Mouse (Mus musculus) lung, embryonic 14.5 days (tissue): ENCODE results near the gene Efna2. TPM values are rescaled to one million over a fixed set of nuclear protein-coding genes. Genes with fewer than 3 reads are reported as not detected.

Source experiments
- ATAC-seq: fragments of 200-750 bp; cut with Nextera tagmentation; 2 replicates; pipeline ENCODE4 v1.8.0; 2017; ENCODE audit warnings: mild to moderate bottlenecking, moderate TSS enrichment, moderate library complexity; ENCODE audit not compliant: insufficient read depth
- DNase-seq: peaks from one replicate; pipeline ENCODE4 v3.0.0-alpha.2; 2015
- H3K27ac ChIP-seq: fragments of 300-500 bp; sonication (generic); 2 replicates; pipeline ENCODE4 v1.5.1; 2014; ENCODE audit warnings: low read depth, mild to moderate bottlenecking, moderate library complexity
- H3K27me3 ChIP-seq: fragments of 300-500 bp; sonication (generic); 2 replicates; pipeline ENCODE4 v1.6.1; 2014; ENCODE audit warnings: low read length, control low read depth; ENCODE audit not compliant: insufficient read depth
- H3K36me3 ChIP-seq: fragments of 300-500 bp; sonication (generic); 2 replicates; pipeline ENCODE4 v1.6.1; 2014; ENCODE audit warnings: control low read depth; ENCODE audit not compliant: insufficient read depth
- H3K4me1 ChIP-seq: fragments of 300-500 bp; sonication (generic); 2 replicates; pipeline ENCODE4 v1.6.1; 2014; ENCODE audit warnings: antibody characterized with exemption, control low read depth; ENCODE audit not compliant: insufficient read depth
- H3K4me2 ChIP-seq: fragments of 300-500 bp; sonication (generic); 2 replicates; pipeline ENCODE4 v1.6.1; 2014; ENCODE audit warnings: mild to moderate bottlenecking
- H3K4me3 ChIP-seq: fragments of 300-500 bp; sonication (generic); 2 replicates; pipeline ENCODE4 v1.5.1; 2014; ENCODE audit warnings: low read depth, low read length
- H3K9ac ChIP-seq: fragments of 300-500 bp; sonication (generic); 2 replicates; pipeline ENCODE4 v1.6.1; 2014
- H3K9me3 ChIP-seq: fragments of 300-500 bp; sonication (generic); 2 replicates; pipeline ENCODE4 v1.6.1; 2016; ENCODE audit warnings: low read depth, low read length, control low read depth
- CTCF ChIP-seq: IDR thresholded peaks from 2 replicates; pipeline ENCODE4 v1.5.1; 2016; ENCODE audit warnings: antibody characterized with exemption, low read depth
- WGBS: fragments of 180-500 bp; shearing (Covaris S2); extraction: QIAGEN DNeasy Blood & Tissue Kit; methylation state at CpG from one replicate; pipeline ENCODE4 v1.1.7; 2014; 5-methylcytosine and 5-hydroxymethylcytosine counted together
- polyA plus RNA-seq: library from polyadenylated mRNA; unstranded; fragments of >200 nt; fragmentation: Nextera tagmentation; extraction: Ambion mirVana; gene quantifications from 2 replicates; pipeline ENCODE4 v1.2.1, GENCODE M21; 2014

Efna2 gene
- polyA plus RNA-seq, 1 experiment from 2014 or later, result 22.7 TPM

DNA sequence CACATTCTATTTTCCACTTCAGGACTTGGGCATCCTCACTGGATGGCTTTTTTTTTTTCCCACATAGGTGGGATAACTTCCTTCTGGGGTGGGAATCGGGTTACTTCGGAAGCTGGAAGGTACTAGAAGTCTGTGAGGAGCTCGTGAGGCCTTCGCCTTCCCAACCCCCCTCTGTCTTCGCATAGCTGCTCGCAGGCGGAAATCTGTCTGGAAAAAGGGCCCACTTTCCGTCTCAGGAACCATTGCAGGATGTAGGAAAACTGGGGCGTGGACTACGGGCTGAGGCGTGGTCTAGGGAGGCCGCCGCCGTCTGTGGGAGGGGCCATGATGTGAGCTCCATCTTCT is 46.8 kb downstream of the Efna2 start:
- Histone ChIP-seq H3K9ac (peak overlapping the region; percentile 63), H3K9me3 (no peaks in the 10 kb centered on the region), H3K4me2 (peak overlapping the region; percentile 97), H3K4me3 (peak overlapping the region; percentile 88), H3K4me1 (peaks cover 22% of the 10 kb centered on the region), H3K27me3 (no peaks in the 10 kb centered on the region), H3K27ac (peak overlapping the region; percentile 91), H3K36me3 (peaks cover 25% of the 10 kb centered on the region)
- TF ChIP-seq CTCF, result no peak
- ATAC-seq (0 out of 2 replicates have a peak, but pooled peaks have one; percentile 3), DNase-seq (no peak)
- 0% methylated on average over 14 of the region's 14 CpGs for WGBS

DNA sequence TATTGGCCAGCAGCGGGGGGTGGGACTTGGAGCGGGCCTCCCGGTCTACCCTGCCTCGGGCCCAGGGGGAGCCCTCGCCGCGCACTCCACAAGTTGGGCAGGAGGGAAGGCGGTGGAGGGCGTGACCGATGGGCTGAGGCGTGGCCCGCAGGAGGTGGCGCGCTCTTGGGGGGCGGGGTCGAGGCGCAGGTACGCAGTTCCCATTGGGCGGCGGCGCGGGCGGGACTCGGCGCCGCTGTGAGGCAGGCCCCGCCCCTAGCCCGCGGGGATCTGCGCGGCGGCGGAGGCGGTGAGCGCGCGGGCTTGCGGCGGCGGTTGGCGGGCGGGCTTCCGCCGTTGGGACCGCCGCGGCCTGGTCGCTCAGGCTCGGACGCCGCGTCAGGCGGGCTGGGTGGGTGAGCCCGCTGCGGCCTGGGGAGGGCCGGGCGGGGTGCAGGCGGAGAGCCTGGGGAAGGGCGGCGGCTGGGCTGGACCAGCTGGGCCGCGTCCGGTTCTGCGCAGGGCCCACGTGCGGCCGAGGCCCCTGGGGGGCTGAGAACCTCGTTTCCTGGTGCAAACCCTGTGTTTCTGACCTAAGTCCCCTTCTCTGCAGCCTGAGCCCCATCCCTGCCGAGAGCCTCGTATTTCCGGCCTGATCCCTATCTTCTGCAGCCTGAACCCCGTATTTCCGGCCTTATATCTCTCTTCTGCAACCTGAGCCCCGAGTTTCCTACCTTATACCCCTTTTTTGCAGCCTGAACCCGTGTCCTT is 47.3 kb downstream of the Efna2 start, which contains the start of gene Mum1:
Gene Mum1 (plus strand): TSS at position 19 of the 750 bp plus-strand sequence.
- peak; percentile 99 for ATAC-seq
- no peaks in the 10 kb centered on the region for H3K9me3 ChIP-seq
- H3K9ac ChIP-seq, result peak within 1 kb of the TSS; percentile 91
- H3K27me3 ChIP-seq, result no peaks in the 10 kb centered on the region
- DNase-seq, result peak; percentile 99
- peaks cover 30% of the 10 kb centered on the region for H3K36me3 ChIP-seq
- under 1% methylated on average over 72 of the region's 75 CpGs for WGBS
- peak; percentile 77 for TF ChIP-seq CTCF
- H3K27ac ChIP-seq, result peak within 1 kb of the TSS; percentile 91
- peak within 1 kb of the TSS; percentile 88 for H3K4me3 ChIP-seq
- peaks cover 22% of the 10 kb centered on the region for H3K4me1 ChIP-seq
- peak within 1 kb of the TSS; percentile 97 for H3K4me2 ChIP-seq

DNA sequence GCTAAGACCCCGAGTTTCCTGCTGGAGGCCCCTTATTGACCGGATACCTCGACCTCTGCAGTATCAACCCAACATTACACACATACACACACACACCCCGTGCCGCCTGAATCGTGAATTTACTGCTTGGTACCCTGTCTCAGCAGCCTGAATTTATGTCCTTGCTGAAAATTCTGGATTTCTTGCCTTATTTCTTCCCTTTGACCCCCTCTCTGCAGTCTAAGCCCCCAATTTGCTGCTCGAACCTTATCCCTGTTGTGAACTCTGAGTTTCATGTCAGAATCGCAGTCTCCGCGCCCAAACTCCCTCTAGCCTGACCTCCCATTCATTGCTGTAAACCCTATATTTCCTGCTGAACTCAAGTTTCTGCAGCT is 47.9 kb downstream of the Efna2 start:
- Histone ChIP-seq H3K27ac (peak overlapping the region; percentile 91), H3K27me3 (no peaks in the 10 kb centered on the region), H3K4me2 (peak overlapping the region; percentile 97), H3K9me3 (no peaks in the 10 kb centered on the region), H3K4me3 (peak overlapping the region; percentile 88), H3K36me3 (peaks cover 35% of the 10 kb centered on the region), H3K4me1 (peaks cover 22% of the 10 kb centered on the region), H3K9ac (peak overlapping the region; percentile 91)
- TF ChIP-seq CTCF, result no peak
- 5% methylated on average over 10 of the region's 10 CpGs for WGBS
- DNase-seq, result peak; percentile 36
- ATAC-seq, result no peak

DNA sequence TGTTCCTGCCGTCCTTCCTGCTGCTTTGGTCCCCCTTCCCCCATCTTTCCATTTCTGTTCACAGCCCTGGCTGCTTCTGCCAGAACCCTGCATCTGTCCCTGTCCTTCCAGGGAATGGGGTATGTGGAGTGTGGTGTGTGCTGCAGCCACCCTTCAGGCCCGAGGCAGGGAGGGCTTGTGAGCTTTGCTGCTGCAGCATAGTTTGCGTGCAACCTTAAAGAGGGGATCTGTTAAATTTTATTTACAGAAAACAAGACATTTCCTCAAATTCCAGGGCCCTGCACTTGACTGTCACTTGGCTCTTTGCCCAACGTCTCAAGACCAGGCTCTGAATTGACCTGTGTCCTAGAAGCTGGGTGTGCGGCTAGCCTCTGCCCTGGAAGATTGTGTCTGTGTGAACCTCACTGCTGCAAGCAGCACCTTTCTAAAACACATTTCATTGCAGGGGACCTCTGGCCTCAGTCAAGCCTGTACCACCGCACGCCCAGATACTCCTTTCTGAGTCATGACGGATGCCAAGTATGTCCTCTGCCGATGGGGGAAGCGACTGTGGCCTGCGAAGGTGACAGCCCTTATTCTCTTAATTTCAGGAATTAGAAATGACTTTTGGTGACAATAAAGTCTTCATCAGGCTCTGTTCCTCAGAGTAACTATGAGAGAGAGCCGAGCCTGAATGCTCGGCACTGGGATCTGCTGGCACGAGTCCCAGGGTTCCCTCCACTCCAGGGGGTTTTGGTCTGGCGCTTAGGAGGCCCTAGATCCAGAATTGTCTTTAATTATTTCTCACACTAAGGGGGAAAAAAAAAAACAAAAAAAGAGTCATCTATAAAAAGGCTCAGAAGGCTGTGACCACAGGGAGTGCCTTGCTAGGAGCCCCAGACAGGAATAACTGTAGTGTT is 48.8 kb downstream of the Efna2 start:
- Histone ChIP-seq H3K4me2 (peak overlapping the region; percentile 97), H3K9ac (peak overlapping the region; percentile 91), H3K4me1 (peaks cover 22% of the 10 kb centered on the region), H3K9me3 (no peaks in the 10 kb centered on the region), H3K27me3 (no peaks in the 10 kb centered on the region), H3K36me3 (peaks cover 45% of the 10 kb centered on the region), H3K4me3 (peak overlapping the region; percentile 88), H3K27ac (peak overlapping the region; percentile 91)
- no peak for ATAC-seq
- TF ChIP-seq CTCF, result no peak
- peak; percentile 60 for DNase-seq
- WGBS, result 43% methylated on average over 15 of the region's 15 CpGs

DNA sequence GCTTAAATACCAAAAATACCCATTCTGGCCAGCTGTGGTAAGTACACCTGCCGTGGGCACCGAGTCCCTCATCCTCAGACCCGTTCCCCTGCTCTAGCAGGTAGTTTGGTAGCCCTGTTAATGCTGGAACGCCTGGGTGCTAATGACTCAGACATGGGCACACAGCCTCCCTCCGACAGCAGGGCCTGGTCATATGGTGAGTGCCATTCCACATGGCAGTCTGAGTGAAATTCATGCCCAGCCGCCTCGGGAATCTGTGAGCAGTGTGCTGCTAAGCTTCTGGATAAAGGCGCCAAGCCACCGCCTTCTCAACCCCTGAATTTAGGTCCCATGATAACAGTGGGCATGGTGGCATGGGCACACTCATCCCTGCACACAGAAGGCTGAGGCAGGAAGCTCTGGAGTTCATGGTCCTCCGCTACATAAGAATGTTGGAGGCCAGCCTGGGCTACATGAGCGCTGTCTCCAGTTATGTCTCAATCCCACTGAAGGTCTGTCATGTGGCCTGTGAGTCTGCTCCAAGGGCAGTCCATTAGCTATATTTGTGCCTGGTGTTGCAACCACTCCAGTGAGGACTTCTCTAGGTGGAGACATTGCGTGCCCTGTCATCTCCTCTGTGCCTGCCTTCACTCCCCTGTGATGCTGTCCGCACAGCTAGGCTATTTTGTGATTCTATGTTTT is 57.0 kb downstream of the Efna2 start:
- Histone ChIP-seq H3K36me3 (peaks cover 100% of the 10 kb centered on the region), H3K27ac (no peak overlapping the region), H3K27me3 (no peaks in the 10 kb centered on the region), H3K9ac (no peak overlapping the region), H3K9me3 (no peaks in the 10 kb centered on the region), H3K4me2 (no peak overlapping the region), H3K4me1 (no peaks in the 10 kb centered on the region), H3K4me3 (no peak overlapping the region)
- DNase-seq (no peak), ATAC-seq (no peak)
- no peak for TF ChIP-seq CTCF
- 95% methylated on average over 13 of the region's 13 CpGs for WGBS

DNA sequence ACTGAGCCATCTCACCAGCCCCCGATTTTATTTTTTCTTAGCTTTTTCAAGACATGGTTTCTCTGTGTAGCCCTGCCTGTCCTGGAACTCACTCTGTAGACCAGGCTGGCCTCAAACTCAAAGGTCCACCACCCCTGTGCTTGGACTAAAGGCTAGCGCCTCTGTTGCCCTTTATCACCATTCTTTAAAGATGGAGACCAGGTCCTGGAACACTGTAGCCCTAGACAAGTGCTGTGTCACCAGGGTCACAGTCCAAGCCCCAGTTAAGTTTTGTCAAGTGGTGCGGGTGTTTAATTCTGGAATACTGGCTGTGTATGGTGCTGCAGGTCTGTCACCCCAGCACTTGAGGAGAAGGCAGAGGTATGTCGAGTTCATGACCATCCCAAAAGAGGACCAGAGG is 57.7 kb downstream of the Efna2 start:
- H3K4me3 ChIP-seq, result no peak overlapping the region
- H3K36me3 ChIP-seq, result peaks cover 100% of the 10 kb centered on the region
- no peaks in the 10 kb centered on the region for H3K4me1 ChIP-seq
- no peaks in the 10 kb centered on the region for H3K9me3 ChIP-seq
- no peak overlapping the region for H3K27ac ChIP-seq
- H3K4me2 ChIP-seq, result no peak overlapping the region
- ATAC-seq, result no peak
- DNase-seq, result no peak
- 78% methylated on average over 4 of the region's 4 CpGs for WGBS
- TF ChIP-seq CTCF, result no peak
- no peaks in the 10 kb centered on the region for H3K27me3 ChIP-seq
- no peak overlapping the region for H3K9ac ChIP-seq

DNA sequence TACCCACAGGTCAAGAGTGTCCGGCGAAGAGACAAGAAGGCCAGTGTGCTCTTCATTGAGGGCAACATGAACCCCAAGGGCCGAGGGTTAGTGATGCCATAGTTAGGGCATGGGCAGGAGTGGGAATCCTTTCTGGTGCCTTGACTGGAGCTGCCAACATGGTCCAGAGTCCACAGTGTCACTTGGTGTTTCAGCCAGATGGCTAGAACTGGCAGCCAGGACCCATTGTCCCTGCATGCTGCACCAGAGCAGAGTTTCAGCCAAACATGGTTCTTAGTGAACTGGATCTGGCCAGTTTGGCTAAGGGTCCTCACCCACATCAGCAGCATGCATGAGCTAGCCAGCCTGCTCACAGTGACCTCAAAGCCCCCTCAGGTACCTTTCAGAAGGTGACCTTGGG is 59.0 kb downstream of the Efna2 start:
- H3K27ac ChIP-seq, result no peak overlapping the region
- WGBS, result 83% methylated on average over 3 of the region's 3 CpGs
- ATAC-seq (no peak), DNase-seq (no peak)
- H3K4me2 ChIP-seq, result no peak overlapping the region
- H3K27me3 ChIP-seq, result no peaks in the 10 kb centered on the region
- no peak overlapping the region for H3K9ac ChIP-seq
- no peak overlapping the region for H3K4me3 ChIP-seq
- H3K36me3 ChIP-seq, result peaks cover 100% of the 10 kb centered on the region
- H3K9me3 ChIP-seq, result no peaks in the 10 kb centered on the region
- no peaks in the 10 kb centered on the region for H3K4me1 ChIP-seq
- no peak for TF ChIP-seq CTCF

Other genes starting within 250 kb of the Efna2 start
- gene Wdr18, start 219.3 kb upstream of the Efna2 start, polyA plus RNA-seq, result 113 and 124 TPM in 2 replicates
- gene Grin3b, start 208.8 kb upstream of the Efna2 start, polyA plus RNA-seq, result 0.30 and 0.41 TPM in 2 replicates
- gene Tmem259, start 195.2 kb upstream of the Efna2 start, polyA plus RNA-seq, result 19.3 and 23.4 TPM in 2 replicates
- 354 and 364 TPM in 2 replicates for gene Cnn2, start 190.9 kb upstream of the Efna2 start, polyA plus RNA-seq
- gene Abca7, start 183.0 kb upstream of the Efna2 start, polyA plus RNA-seq, result 3.0 and 3.5 TPM in 2 replicates
- 11.2 and 13.2 TPM in 2 replicates for gene Arhgap45, start 162.8 kb upstream of the Efna2 start, polyA plus RNA-seq
- 240 and 258 TPM in 2 replicates for gene Polr2e, start 139.7 kb upstream of the Efna2 start, polyA plus RNA-seq
- 471 and 474 TPM in 2 replicates for gene Gpx4, start 132.3 kb upstream of the Efna2 start, polyA plus RNA-seq
- 13.9 and 16.3 TPM in 2 replicates for gene Sbno2, start 73.9 kb upstream of the Efna2 start, polyA plus RNA-seq
- gene Stk11, start 63.7 kb upstream of the Efna2 start, polyA plus RNA-seq, result 28.7 and 29.7 TPM in 2 replicates
- gene Atp5d, start 40.9 kb upstream of the Efna2 start, polyA plus RNA-seq, result 493 and 529 TPM in 2 replicates
- 3.8 and 5.5 TPM in 2 replicates for gene Cbarp, start 38.6 kb upstream of the Efna2 start, polyA plus RNA-seq
- gene Midn, start 31.2 kb upstream of the Efna2 start, polyA plus RNA-seq, result 32.6 and 34.2 TPM in 2 replicates
- gene Cirbp, start 13.5 kb upstream of the Efna2 start, polyA plus RNA-seq, result 71.8 and 71.9 TPM in 2 replicates
- gene 1600002K03Rik, start 6.5 kb upstream of the Efna2 start, polyA plus RNA-seq, result 8.3 and 9.7 TPM in 2 replicates
- gene Mum1, start 47.0 kb downstream of the Efna2 start, polyA plus RNA-seq, result 56.8 and 63.4 TPM in 2 replicates
- 318 and 319 TPM in 2 replicates for gene Ndufs7, start 69.6 kb downstream of the Efna2 start, polyA plus RNA-seq
- gene Gamt, start 81.5 kb downstream of the Efna2 start, polyA plus RNA-seq, result 26.8 and 29.4 TPM in 2 replicates
- gene Dazap1, start 82.0 kb downstream of the Efna2 start, polyA plus RNA-seq, result 44.9 and 49.3 TPM in 2 replicates
- gene Rps15, start 113.0 kb downstream of the Efna2 start, polyA plus RNA-seq, result 1,192 and 1,202 TPM in 2 replicates
- 0.62 and 0.96 TPM in 2 replicates for gene Apc2, start 116.5 kb downstream of the Efna2 start, polyA plus RNA-seq
- gene 2310011J03Rik, start 141.1 kb downstream of the Efna2 start, polyA plus RNA-seq, result 41.7 and 41.8 TPM in 2 replicates
- gene Pcsk4, start 150.0 kb downstream of the Efna2 start, polyA plus RNA-seq, result 3.8 and 4.2 TPM in 2 replicates
- 10.5 and 12.2 TPM in 2 replicates for gene Reep6, start 150.5 kb downstream of the Efna2 start, polyA plus RNA-seq
- gene Adamtsl5, start 168.9 kb downstream of the Efna2 start, polyA plus RNA-seq, result 0.68 and 1.2 TPM in 2 replicates
- gene Plk5, start 177.0 kb downstream of the Efna2 start, polyA plus RNA-seq, result 0.61 and 0.77 TPM in 2 replicates
- gene Mex3d, start 208.2 kb downstream of the Efna2 start, polyA plus RNA-seq, result 7.4 and 8.6 TPM in 2 replicates
- 224 and 268 TPM in 2 replicates for gene Mbd3, start 220.1 kb downstream of the Efna2 start, polyA plus RNA-seq
- gene Uqcr11, start 227.3 kb downstream of the Efna2 start, polyA plus RNA-seq, result 663 and 669 TPM in 2 replicates